Mouse (Mus musculus): Measurements from ENCODE around the gene Gm20388. TPM values are rescaled to one million over a fixed set of nuclear protein-coding genes. Genes with fewer than 3 reads are reported as not detected.

The Gm20388 gene
- polyA plus RNA-seq, 1 experiment: 59.3 TPM

DNA sequence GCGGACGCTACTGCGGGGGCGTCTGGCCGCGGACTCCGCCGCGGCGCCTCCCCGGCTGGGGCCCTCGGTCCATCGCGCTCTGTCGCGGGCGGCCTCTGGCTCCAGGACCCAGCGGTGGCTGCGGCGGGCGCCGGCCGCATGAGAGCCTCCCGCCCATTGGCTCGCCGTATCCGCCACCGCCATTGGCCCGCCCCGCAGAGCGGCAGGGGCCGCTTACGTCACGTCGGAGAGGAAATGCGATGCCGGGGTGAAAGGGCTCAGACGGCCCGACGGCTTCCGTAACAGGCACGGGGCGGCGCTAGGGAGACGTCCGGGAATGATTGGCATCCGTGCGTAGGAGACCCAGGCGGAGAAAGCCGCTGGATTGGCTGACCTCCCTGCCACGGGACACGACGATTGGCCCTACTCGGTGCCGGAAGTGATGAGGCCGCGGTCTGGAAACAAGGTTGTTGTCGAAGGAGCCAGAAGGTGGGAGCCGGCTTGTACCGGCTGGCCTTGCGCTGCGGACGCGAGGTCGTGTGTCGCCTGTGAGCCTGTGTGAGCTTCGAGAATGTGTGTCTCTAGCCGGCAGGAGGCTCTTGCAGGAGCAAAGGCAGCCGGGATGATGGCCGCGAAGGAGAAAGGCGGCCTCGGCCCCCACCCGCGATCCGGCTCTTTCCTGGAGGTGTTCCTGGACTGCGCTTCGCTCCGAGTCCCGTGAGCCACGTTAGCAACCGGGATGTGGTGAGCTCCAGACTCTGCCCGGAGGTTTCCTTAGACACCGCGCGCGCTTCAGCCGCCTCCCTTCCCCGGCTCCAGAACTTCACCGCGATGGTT is 3131.7 kb downstream of the Gm20388 start, which contains the start of gene Ankrd11:
Ankrd11 (minus strand) TSS at position 120 of the 816 bp plus-strand sequence.
- peak; percentile 100 for DNase-seq (ENCODE audit: low read depth)
- peak; percentile 97 for TF ChIP-seq POLR2A (IDR thresholded peaks at IDR 0.05; ENCODE audit: borderline replicate concordance, extremely low read depth, insufficient read depth, insufficient read length, poor library complexity, severe bottlenecking)
- TF ChIP-seq CTCF (IDR thresholded peaks at IDR 0.05; ENCODE audit: borderline replicate concordance, extremely low read depth, insufficient read depth, insufficient read length): 0 out of 2 replicates have a peak, but pooled peaks have one; percentile 7

DNA sequence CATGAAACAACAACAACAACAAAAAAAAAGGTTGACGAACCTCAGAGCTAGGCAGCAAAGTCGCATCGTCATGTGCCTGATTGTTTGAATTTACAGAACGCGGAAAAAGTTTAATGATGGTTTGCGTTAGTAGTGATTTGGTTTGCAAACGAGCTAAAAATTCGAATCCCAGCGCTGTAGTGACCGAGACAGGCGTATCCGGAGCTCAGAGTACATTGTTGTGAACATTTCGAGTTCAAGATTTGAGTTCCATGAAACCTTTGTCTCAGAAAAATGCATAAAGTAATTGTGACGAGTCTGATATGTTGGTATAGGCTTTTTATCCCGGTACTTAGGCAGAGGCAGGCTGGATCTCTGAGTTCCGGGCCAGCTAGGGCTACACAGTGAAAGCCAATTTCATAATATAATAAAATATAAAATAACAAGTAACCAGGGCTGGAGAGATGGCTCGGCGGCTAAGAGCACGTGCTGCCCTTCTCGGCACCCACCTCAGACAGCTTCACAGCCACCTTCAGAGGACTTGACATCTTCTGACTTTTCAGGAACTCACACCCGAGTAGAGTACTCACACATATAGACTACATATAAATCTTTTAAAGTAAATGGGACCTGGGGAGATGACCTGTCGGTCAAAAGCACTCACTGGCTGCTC is 3132.5 kb downstream of the Gm20388 start:
- TF ChIP-seq CTCF (IDR thresholded peaks at IDR 0.05; ENCODE audit: borderline replicate concordance, extremely low read depth, insufficient read depth, insufficient read length) (no peak), POLR2A (IDR thresholded peaks at IDR 0.05; ENCODE audit: borderline replicate concordance, extremely low read depth, insufficient read depth, insufficient read length, poor library complexity, severe bottlenecking) (no peak)
- DNase-seq (ENCODE audit: low read depth): no peak

DNA sequence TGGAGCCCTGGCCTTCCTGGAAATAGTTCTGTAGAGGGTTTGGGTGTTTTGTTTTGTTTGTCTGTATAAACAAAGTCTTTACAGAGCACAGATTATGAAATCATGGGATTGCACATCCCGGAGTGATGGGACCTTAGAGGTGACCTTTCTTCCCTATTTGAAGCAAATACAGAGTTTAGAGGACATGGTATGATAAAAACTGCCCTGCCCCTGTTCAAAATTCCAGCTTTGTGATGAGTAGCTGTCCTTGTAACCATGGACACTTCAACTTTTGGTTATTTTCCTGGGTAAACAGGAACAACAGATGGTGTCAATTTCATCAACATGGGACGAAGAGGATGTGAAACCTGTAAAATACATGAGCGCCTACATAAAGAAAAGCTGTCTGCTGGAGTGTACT is 3133.3 kb downstream of the Gm20388 start:
- no peak for DNase-seq (ENCODE audit: low read depth)
- TF ChIP-seq POLR2A (IDR thresholded peaks at IDR 0.05; ENCODE audit: borderline replicate concordance, extremely low read depth, insufficient read depth, insufficient read length, poor library complexity, severe bottlenecking): no peak
- TF ChIP-seq CTCF (IDR thresholded peaks at IDR 0.05; ENCODE audit: borderline replicate concordance, extremely low read depth, insufficient read depth, insufficient read length): no peak

DNA sequence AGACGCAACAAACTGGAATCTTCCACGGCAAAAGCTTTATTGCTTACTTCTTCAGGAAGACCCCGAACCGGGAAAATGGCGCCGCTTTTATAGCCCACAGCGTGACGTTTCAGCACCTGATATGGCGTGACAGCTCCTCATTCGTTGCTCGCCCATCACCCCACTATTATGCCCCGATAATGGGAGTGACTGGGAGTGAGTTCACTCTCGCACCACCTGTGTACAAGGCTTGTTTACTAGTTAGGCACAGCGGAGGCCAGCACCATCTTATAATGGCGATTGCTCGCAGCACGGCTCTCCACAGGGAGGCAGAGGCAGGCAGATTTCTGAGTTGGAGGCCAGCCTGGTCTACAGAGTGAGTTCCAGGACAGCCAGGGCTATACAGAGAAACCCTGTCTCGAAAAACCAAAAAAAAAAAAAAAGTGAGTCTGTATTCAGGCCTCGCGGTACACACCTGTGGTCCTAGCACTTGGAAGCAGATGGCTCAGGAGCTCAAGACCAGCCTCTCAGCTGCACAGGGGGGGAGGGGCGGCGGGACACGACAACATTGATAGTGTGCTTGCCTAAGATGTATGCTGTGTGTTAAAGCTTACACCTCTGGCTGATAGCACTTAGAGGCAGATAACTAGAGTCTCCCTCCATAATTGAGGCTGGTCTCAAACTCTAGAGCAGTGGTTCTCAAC is 3134.2 kb downstream of the Gm20388 start:
- peak; percentile 7 for DNase-seq (ENCODE audit: low read depth)

DNA sequence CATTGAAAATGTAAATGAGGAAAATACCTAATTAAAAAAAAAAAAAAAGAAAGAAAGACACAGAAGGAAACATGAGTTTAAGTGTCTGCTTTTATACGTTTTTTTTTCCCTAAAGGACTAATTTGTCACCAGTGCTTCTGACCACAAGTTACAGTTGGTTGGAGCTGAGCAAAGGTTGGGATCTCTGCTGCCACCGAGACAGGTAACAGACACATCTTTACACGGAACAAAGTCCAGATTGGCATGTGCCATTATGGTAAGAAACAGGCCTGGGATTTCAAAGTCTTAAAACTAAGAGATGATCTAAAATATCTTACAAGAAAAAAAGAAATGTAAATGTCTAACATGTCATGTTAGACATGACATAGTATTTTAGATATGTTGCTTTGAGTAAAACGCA is 3136.1 kb downstream of the Gm20388 start:
- TF ChIP-seq CTCF (IDR thresholded peaks at IDR 0.05; ENCODE audit: borderline replicate concordance, extremely low read depth, insufficient read depth, insufficient read length): no peak
- no peak for DNase-seq (ENCODE audit: low read depth)

DNA sequence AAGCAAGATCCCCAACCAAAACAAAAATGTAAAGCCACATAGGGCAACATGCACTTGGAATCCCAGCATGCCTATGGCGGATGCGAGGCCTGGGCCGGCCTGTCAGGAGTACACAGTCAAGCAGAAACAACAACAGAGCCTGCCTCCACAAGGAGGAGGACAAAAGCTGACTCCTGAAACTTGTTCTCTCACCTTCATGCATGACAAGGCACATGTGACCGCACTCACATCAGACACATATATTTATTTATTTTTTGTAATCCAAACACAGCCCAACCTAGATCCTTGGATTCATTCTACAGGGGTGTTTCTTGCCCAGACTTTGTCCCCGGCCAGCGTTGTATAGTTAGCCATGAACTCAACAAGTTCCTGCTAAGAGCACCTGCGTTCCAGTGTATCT is 3137.2 kb downstream of the Gm20388 start:
- no peak for DNase-seq (ENCODE audit: low read depth)
- no peak for TF ChIP-seq POLR2A (IDR thresholded peaks at IDR 0.05; ENCODE audit: borderline replicate concordance, extremely low read depth, insufficient read depth, insufficient read length, poor library complexity, severe bottlenecking)
- TF ChIP-seq CTCF (IDR thresholded peaks at IDR 0.05; ENCODE audit: borderline replicate concordance, extremely low read depth, insufficient read depth, insufficient read length): no peak

DNA sequence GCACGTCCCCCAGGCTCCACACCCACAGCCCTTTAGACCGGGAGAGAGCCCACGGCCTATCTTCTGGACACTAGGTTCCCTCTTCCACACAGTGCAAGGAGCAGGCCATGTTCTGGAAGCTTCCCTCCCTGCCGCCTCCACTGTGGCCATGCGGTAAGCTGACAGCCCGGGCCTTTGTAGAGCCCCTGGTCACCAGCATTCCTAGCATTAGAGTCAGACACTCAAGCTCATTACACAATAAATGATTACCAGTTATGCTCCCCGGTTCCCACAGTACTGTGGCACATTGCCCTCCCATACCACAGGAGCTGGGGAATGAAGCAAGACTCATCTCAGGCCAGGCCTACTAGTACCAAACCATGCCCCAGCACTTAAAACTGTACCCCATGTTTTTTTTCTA is 3137.8 kb downstream of the Gm20388 start:
- no peak for DNase-seq (ENCODE audit: low read depth)
- TF ChIP-seq POLR2A (IDR thresholded peaks at IDR 0.05; ENCODE audit: borderline replicate concordance, extremely low read depth, insufficient read depth, insufficient read length, poor library complexity, severe bottlenecking) (no peak), CTCF (IDR thresholded peaks at IDR 0.05; ENCODE audit: borderline replicate concordance, extremely low read depth, insufficient read depth, insufficient read length) (no peak)

DNA sequence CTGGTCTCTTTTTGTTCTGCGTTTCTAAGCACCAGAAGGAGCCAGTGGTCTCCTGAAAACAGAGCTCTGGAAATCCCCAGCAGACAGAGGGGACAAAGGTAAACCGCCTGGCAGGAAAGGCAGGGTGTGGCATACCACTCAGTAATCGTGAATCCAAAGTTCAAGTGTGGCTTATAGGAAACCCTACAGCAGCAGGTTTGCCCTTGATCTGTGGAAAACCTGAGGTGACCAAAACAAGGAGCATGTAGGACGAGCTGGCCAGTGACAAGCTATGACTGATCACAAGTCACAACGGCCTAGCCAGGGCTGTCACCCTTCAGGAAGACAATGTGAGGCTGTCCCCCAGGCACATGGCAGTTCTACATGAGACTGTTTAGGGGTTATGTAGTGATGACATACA is 3140.8 kb downstream of the Gm20388 start:
- no peak for TF ChIP-seq CTCF (IDR thresholded peaks at IDR 0.05; ENCODE audit: borderline replicate concordance, extremely low read depth, insufficient read depth, insufficient read length)
- TF ChIP-seq POLR2A (IDR thresholded peaks at IDR 0.05; ENCODE audit: borderline replicate concordance, extremely low read depth, insufficient read depth, insufficient read length, poor library complexity, severe bottlenecking): no peak
- DNase-seq (ENCODE audit: low read depth): no peak

DNA sequence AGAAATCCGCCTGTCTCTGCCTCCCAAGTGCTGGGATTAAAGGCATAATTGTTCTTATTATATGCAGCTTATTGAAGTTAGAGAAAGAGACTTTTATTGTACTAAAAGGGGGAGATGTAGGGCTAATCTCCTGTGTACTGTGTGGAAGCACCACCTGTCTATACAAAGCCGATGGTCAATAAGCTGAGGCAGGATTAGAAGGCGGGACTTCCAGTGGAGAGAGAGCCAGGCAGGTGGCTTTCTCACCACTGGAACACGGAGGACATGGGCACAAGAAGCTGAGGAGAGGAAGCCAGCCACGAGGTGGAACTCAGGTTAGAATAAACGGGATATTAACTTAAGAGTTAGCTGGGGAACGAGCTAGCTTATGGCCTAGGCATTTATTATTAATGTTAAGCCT is 3152.1 kb downstream of the Gm20388 start, which contains the start of gene Spg7:
Spg7 (plus strand) TSS at position 222 of the 400 bp plus-strand sequence.
- TF ChIP-seq POLR2A (IDR thresholded peaks at IDR 0.05; ENCODE audit: borderline replicate concordance, extremely low read depth, insufficient read depth, insufficient read length, poor library complexity, severe bottlenecking) (no peak), CTCF (IDR thresholded peaks at IDR 0.05; ENCODE audit: borderline replicate concordance, extremely low read depth, insufficient read depth, insufficient read length) (no peak)

DNA sequence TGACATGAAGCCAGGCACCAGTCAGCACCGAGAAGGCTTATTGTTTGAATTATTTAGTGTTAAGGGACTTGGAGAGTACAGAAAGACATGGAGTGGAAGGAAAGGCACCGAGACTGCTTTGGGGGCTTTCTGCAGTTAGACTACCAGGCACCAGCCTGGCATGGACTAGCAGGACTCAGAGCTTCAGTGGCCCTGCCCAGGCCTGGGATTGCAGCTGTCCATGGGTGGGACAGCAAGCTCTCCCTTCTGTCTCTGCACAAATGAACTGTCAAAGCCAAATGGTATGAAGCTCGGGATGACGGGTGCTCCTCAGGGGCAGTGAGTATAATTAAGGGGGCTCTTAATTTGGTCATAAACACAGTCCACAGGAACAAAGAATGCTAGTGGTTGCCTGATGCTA is 3153.4 kb downstream of the Gm20388 start:
- TF ChIP-seq CTCF (IDR thresholded peaks at IDR 0.05; ENCODE audit: borderline replicate concordance, extremely low read depth, insufficient read depth, insufficient read length) (no peak), POLR2A (IDR thresholded peaks at IDR 0.05; ENCODE audit: borderline replicate concordance, extremely low read depth, insufficient read depth, insufficient read length, poor library complexity, severe bottlenecking) (no peak)
- DNase-seq (ENCODE audit: low read depth): peak; percentile 2

More for the DNA sequence above, 3152.1 kb downstream of the Gm20388 start, which contains the start of gene Spg7:
- DNase-seq (ENCODE audit: low read depth): no peak

DNA sequence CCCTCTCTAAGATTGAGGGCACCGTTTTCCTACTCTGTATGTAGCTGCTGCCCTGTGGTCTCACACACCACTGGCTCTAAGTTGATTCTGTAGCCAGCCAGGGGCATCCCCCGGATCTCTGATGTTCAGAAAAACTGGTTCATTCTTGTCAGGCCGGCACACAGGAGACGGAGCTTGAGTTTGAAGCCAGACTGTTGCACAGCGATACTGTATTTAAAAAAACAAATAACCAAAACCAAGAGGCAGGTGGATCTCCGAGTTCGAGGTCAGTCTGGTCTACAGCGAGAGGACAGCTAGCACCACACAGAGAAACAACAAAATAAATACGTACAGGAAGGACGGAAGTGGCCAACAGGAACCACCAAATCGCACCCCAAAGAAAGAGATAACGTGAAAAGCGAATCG is 3154.2 kb downstream of the Gm20388 start:
- TF ChIP-seq CTCF (IDR thresholded peaks at IDR 0.05; ENCODE audit: borderline replicate concordance, extremely low read depth, insufficient read depth, insufficient read length) (no peak), POLR2A (IDR thresholded peaks at IDR 0.05; ENCODE audit: borderline replicate concordance, extremely low read depth, insufficient read depth, insufficient read length, poor library complexity, severe bottlenecking) (no peak)
- DNase-seq (ENCODE audit: low read depth): no peak

Measured in brain, embryonic 14.5 days (tissue).